8 mouse cellular contexts compared by ENCODE assay signal in genomic region chr8:85013230-85013840, GRCm38 (mm10). TPM values are rescaled to one million over a fixed set of nuclear protein-coding genes. Genes with fewer than 3 reads are reported as not detected.
A peak's percentile ranks its signal among the peaks of the same experiment; 100 is the strongest.
DNase-seq lines count a peak whose midpoint lies in the region; ATAC-seq lines count a peak whose summit lies in the region.
"Had no signal": no experiment of that assay in that cellular context is flagged by ENCODE, and none has a peak within 500 bp of the region (broad histone marks: within the 10 kb centered on the region; RNA-seq: fewer than 3 reads in every experiment).

No protein-coding gene starts in this region.

- peak; percentile 59 for ATAC-seq in intestine, embryonic 14.5 days (replicated peaks; ENCODE audit: low FRiP score, low TSS enrichment, low read depth)
- peak; percentile 89 for ATAC-seq in megakaryocyte-erythroid progenitor cell, adult 5-6 weeks (replicated peaks; ENCODE audit: low FRiP score, low TSS enrichment, poor library complexity, severe bottlenecking)

- DNase-seq in ZHBTc4 (ENCODE audit: low read depth, low spot score) = peak; percentile 95
- DNase-seq in cerebellum, adult 8-10 months = peak; percentile 71
- DNase-seq in forelimb bud, embryonic 11.5 days (ENCODE audit: low read depth, low spot score) = peak; percentile 73
- peak; percentile 83 for DNase-seq in intestine, embryonic 14.5 days (ENCODE audit: low spot score)
- DNase-seq in left cerebral cortex, postnatal 36 days (ENCODE audit: low spot score in 2 of 2) = peak; percentile 62 to 72
- peak; percentile 66 to 67 for DNase-seq in right cerebral cortex, postnatal 36 days (ENCODE audit: low spot score in 2 of 2)

- no peaks in the 10 kb centered on the region for H3K9me3 ChIP-seq in intestine, embryonic 14.5 days (ENCODE audit: control insufficient read depth, low read length)

- peak overlapping the region; percentile 46 for H3K4me2 ChIP-seq in intestine, embryonic 14.5 days (ENCODE audit: low read length)

- peaks cover 9% of the 10 kb centered on the region for H3K36me3 ChIP-seq in intestine, embryonic 14.5 days (ENCODE audit: control insufficient read depth, insufficient read depth, low read length)

- H3K27me3 ChIP-seq in intestine, embryonic 14.5 days (replicated peaks; ENCODE audit: control insufficient read depth, insufficient read depth, low read length) = peaks cover 45% of the 10 kb centered on the region

- no peaks in the 10 kb centered on the region for H3K4me1 ChIP-seq in intestine, embryonic 14.5 days (replicated peaks; ENCODE audit: control insufficient read depth, insufficient read depth, low read length)

- intact Hi-C loops in left cerebral cortex, postnatal 36 days (cut with DNase I) = no loop called here

- H3K27ac ChIP-seq in intestine, embryonic 14.5 days (ENCODE audit: low read depth) = no peak overlapping the region

- no peak overlapping the region for H3K9ac ChIP-seq in intestine, embryonic 14.5 days (ENCODE audit: low read length)

- peak overlapping the region; percentile 17 for H3K4me3 ChIP-seq in intestine, embryonic 14.5 days (ENCODE audit: low read depth, low read length)

- WGBS in intestine, embryonic 14.5 days = 3% methylated on average over 23 of the region's 26 CpGs

RNA-seq across cellular contexts. Expression of gene Best2, which starts 1.0 kb away (rescaled TPM):
- polyA plus RNA-seq in intestine, embryonic 14.5 days (2014; fragmentation: Nextera tagmentation; extraction: Ambion mirVana) = not detected in 2 replicates
- not detected for total RNA-seq in left cerebral cortex, postnatal 36 days (2021)
- not detected in 2 replicates for total RNA-seq in megakaryocyte-erythroid progenitor cell, adult 5-6 weeks (2014; fragmentation: Nextera tagmentation)
- total RNA-seq in megakaryocyte-erythroid progenitor cell, adult 5-6 weeks (2017) = not detected in 2 replicates
- total RNA-seq: layer of hippocampus, adult 18-20 months had no signal

RNA-seq across cellular contexts. Expression of gene Asna1, which starts 11.7 kb away (rescaled TPM):
- 95.9 and 105 TPM in 2 replicates for polyA plus RNA-seq in intestine, embryonic 14.5 days (2014; fragmentation: Nextera tagmentation; extraction: Ambion mirVana)
- 100 to 1,000 TPM; 119 to 143 TPM for total RNA-seq in left cerebral cortex, postnatal 36 days (2021)
- 77.3 and 82.3 TPM in 2 replicates for total RNA-seq in megakaryocyte-erythroid progenitor cell, adult 5-6 weeks (2014; fragmentation: Nextera tagmentation)
- total RNA-seq in megakaryocyte-erythroid progenitor cell, adult 5-6 weeks (2017) = 48.6 and 73.5 TPM in 2 replicates

RNA-seq across cellular contexts. Expression of gene Trir, which starts 13.3 kb away (rescaled TPM):
- polyA plus RNA-seq in intestine, embryonic 14.5 days (2014; fragmentation: Nextera tagmentation; extraction: Ambion mirVana) = 115 and 143 TPM in 2 replicates
- 100 to 1,000 TPM; 124 to 132 TPM for total RNA-seq in left cerebral cortex, postnatal 36 days (2021)
- 137 and 159 TPM in 2 replicates for total RNA-seq in megakaryocyte-erythroid progenitor cell, adult 5-6 weeks (2014; fragmentation: Nextera tagmentation)
- total RNA-seq in megakaryocyte-erythroid progenitor cell, adult 5-6 weeks (2017) = 342 and 455 TPM in 2 replicates

RNA-seq across cellular contexts. Expression of gene Hook2, which starts 22.9 kb away (rescaled TPM):
- 36.0 and 40.7 TPM in 2 replicates for polyA plus RNA-seq in intestine, embryonic 14.5 days (2014; fragmentation: Nextera tagmentation; extraction: Ambion mirVana)
- total RNA-seq in left cerebral cortex, postnatal 36 days (2021) = 10 to 100 TPM in 1 of 2 experiments, 1 to 10 TPM in 1; 8.2 to 10.0 TPM
- 7.7 and 9.6 TPM in 2 replicates for total RNA-seq in megakaryocyte-erythroid progenitor cell, adult 5-6 weeks (2014; fragmentation: Nextera tagmentation)
- 11.0 and 19.9 TPM in 2 replicates for total RNA-seq in megakaryocyte-erythroid progenitor cell, adult 5-6 weeks (2017)

RNA-seq across cellular contexts. Expression of gene Tnpo2, which starts 23.4 kb away (rescaled TPM):
- 15.5 and 15.7 TPM in 2 replicates for polyA plus RNA-seq in intestine, embryonic 14.5 days (2014; fragmentation: Nextera tagmentation; extraction: Ambion mirVana)
- total RNA-seq in left cerebral cortex, postnatal 36 days (2021) = 100 to 1,000 TPM; 160 to 169 TPM
- 42.2 and 68.5 TPM in 2 replicates for total RNA-seq in megakaryocyte-erythroid progenitor cell, adult 5-6 weeks (2014; fragmentation: Nextera tagmentation)
- 20.3 and 28.3 TPM in 2 replicates for total RNA-seq in megakaryocyte-erythroid progenitor cell, adult 5-6 weeks (2017)
